Mouse (Mus musculus) E14TG2a.4 (cell line): ENCODE results near the gene Cdc37l1.

Experiments used
- H3K27me3 ChIP-seq: 2 replicates; pipeline ENCODE4 v1.6.1; 2014; ENCODE audit warnings: low read length, control low read depth; ENCODE audit not compliant: insufficient read depth
- H3K36me3 ChIP-seq: 2 replicates; pipeline ENCODE4 v1.6.1; 2014; ENCODE audit warnings: low read length, control low read depth; ENCODE audit not compliant: insufficient read depth
- H3K4me1 ChIP-seq: replicated peaks from 2 replicates; pipeline ENCODE4 v1.6.1; 2014; ENCODE audit warnings: low read depth, low read length, control low read depth
- H3K4me3 ChIP-seq: replicated peaks from 2 replicates; pipeline ENCODE4 v1.5.1; 2014; ENCODE audit warnings: mild to moderate bottlenecking, low read length
- H3K9me3 ChIP-seq: 2 replicates; pipeline ENCODE4 v1.6.1; 2014; ENCODE audit warnings: low read length, control low read depth
- CTCF ChIP-seq: conservative IDR thresholded peaks from 2 replicates; pipeline ENCODE4 v1.5.1; 2014; ENCODE audit warnings: low read length
- NANOG ChIP-seq: IDR thresholded peaks from 2 replicates; pipeline ENCODE4 v1.6.1; 2014; ENCODE audit warnings: borderline replicate concordance, low read length, mixed read lengths
- POU5F1 ChIP-seq: IDR thresholded peaks from 2 replicates; pipeline ENCODE4 v1.6.1; 2014; ENCODE audit warnings: low read length, borderline replicate concordance

The Cdc37l1 gene

DNA sequence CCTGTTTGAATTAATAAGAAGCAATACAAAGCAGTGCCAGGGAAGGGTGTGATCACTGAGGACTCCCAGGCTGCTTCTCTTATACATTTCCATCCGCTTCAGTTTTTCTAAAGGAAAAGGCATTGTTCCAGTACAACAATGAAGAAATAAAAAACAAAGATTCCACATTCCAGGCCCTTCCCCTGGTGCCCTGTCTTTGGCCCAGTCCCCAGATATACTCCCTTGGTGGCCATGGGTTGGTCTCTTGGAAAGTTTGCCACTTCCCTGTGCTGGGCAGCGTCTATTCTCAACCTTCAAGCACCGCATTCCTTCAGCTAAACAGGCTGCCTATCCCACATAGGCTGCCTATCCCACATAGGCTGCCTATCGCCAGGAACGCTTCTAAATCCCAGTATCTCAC is 46.9 kb downstream of the Cdc37l1 start:
- TF ChIP-seq NANOG (no peak), CTCF (no peak), POU5F1 (no peak)
- H3K27me3 ChIP-seq: no peaks in the 10 kb centered on the region
- H3K9me3 ChIP-seq: no peaks in the 10 kb centered on the region
- H3K36me3 ChIP-seq: peaks cover 17% of the 10 kb centered on the region
- peaks cover 10% of the 10 kb centered on the region for H3K4me1 ChIP-seq
- no peak overlapping the region for H3K4me3 ChIP-seq

DNA sequence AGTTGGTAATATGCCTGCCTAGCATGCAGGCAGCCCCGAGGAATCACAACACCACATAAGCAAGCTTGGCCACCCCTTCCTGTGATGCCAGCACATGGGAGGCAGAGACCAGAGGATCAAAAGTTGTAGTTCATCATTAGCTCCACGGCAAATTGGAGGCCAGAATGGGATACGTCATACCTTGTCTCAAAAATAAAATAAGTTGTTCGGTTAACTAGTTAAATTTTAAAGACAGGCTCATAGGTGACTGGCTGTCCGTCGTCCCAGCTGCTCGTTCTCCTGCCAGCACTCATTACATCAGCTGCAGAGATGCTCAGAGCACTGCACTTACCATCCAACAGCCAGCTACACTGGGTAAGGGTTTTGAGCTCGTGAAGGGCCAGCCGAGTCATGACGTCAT is 47.4 kb downstream of the Cdc37l1 start:
- Histone ChIP-seq H3K9me3 (no peaks in the 10 kb centered on the region), H3K4me1 (peaks cover 15% of the 10 kb centered on the region), H3K4me3 (no peak overlapping the region), H3K27me3 (no peaks in the 10 kb centered on the region), H3K36me3 (peaks cover 12% of the 10 kb centered on the region)
- TF ChIP-seq POU5F1 (no peak), NANOG (no peak), CTCF (no peak)

DNA sequence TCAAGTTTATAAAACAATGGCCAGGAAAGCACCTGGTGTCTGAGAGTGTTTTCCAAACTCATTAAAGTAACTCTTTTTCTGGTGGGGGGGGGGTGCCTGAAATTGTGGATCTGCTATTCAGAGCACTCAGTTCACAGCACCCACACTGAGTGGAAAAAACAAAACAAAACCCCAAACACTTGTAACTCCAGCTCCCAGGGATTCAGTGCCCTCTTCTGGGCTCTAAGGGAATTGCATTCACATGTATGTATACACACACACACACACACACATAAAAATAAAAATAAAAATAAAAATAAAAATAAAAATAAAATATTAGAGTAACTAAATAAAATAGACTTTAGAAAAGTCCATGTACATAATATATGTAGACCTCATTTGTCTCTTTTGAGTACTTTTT is 49.2 kb downstream of the Cdc37l1 start:
- H3K4me3 ChIP-seq: no peak overlapping the region
- no peaks in the 10 kb centered on the region for H3K9me3 ChIP-seq
- no peaks in the 10 kb centered on the region for H3K27me3 ChIP-seq
- TF ChIP-seq CTCF (peak; percentile 63), NANOG (no peak), POU5F1 (no peak)
- H3K36me3 ChIP-seq: peaks cover 12% of the 10 kb centered on the region
- peaks cover 19% of the 10 kb centered on the region for H3K4me1 ChIP-seq

DNA sequence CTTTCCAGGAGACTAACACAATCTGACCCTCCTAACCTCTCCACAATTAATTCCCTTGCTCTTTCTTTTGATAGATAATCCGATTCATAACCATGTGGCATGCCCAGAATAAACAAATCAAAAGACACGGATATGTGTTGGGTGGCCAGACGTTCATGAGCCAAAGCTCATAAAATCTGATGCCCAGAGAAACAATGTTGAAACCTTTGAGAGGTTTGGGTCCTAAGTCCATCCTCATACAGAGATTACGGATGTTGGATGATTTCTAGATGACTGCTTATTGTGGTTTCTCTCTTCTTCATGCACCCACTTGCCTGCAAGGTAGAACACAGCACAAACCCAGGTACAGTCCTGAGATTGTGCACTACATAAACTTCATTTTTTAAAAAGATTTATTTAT is 50.1 kb downstream of the Cdc37l1 start:
- Histone ChIP-seq H3K27me3 (no peaks in the 10 kb centered on the region), H3K4me3 (no peak overlapping the region), H3K4me1 (peaks cover 19% of the 10 kb centered on the region), H3K9me3 (no peaks in the 10 kb centered on the region), H3K36me3 (peaks cover 12% of the 10 kb centered on the region)
- TF ChIP-seq CTCF: no peak
- TF ChIP-seq NANOG: no peak
- TF ChIP-seq POU5F1: no peak

DNA sequence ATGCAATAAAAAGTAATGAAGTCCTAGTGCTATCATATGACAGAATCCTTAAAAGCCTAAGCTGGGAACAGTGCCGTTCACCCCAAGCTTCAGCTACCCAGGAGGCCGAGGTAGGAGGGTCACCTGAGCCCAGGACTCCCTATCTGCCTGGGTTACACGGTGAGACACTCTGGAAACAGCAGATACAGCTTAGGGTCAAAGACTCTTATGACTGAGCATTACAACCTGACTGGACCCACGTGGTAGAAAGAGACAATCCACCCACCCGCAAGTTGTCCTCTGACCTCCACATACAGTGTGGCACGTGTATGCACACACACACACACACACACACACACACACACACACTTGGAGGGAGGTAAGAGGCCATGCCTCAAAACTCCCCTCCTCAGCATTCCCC is 52.0 kb downstream of the Cdc37l1 start:
- TF ChIP-seq NANOG (no peak), CTCF (no peak), POU5F1 (no peak)
- H3K27me3 ChIP-seq: no peaks in the 10 kb centered on the region
- peaks cover 5% of the 10 kb centered on the region for H3K36me3 ChIP-seq
- H3K9me3 ChIP-seq: no peaks in the 10 kb centered on the region
- H3K4me3 ChIP-seq: no peak overlapping the region
- peaks cover 31% of the 10 kb centered on the region for H3K4me1 ChIP-seq

DNA sequence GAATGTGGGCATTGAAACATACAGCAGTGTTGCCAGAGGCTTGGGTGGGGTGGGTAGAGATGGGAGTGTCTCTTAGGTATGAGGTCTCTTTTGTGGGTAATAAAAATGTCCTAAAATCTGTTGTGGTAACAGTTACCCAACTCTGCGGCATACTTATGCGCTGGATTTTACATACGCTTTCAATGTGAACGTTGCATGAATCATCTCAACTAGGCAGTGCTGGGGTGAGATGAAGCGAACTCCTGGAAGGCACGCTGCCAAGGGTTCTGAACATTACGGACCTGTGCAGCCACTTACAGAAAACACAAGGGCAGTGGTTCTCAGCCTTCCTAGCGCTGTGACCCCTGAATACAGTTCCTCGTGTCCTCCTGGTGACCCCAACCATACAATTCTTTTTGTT is 52.5 kb downstream of the Cdc37l1 start:
- TF ChIP-seq NANOG (no peak), CTCF (no peak), POU5F1 (no peak)
- peaks cover 31% of the 10 kb centered on the region for H3K4me1 ChIP-seq
- no peaks in the 10 kb centered on the region for H3K36me3 ChIP-seq
- no peaks in the 10 kb centered on the region for H3K9me3 ChIP-seq
- H3K4me3 ChIP-seq: no peak overlapping the region
- no peaks in the 10 kb centered on the region for H3K27me3 ChIP-seq

DNA sequence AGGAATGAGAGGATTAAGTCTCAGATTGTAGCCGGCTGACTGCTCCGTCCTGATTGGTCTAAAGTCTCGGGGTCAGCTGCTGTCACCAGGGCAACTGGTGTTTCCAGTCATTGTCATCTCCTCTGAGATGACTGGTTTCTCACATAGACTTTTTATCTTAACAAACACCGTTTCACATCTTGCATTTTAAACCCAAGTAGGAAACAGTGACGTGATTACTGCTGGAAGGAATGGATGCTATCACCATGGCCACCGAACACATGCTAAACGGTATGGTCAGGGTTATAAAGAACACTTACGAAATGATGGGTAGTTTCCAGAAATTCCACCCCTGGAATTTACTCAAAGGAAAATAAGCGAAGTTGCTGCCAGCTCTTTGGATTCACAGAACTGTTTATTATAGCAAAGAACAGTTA is 54.2 kb downstream of the Cdc37l1 start:
- Histone ChIP-seq H3K27me3 (peaks cover 8% of the 10 kb centered on the region; the same call in 1 of the 2 replicates), H3K4me3 (no peak overlapping the region), H3K4me1 (peaks cover 39% of the 10 kb centered on the region), H3K36me3 (no peaks in the 10 kb centered on the region), H3K9me3 (no peaks in the 10 kb centered on the region)
- no peak for TF ChIP-seq POU5F1

DNA sequence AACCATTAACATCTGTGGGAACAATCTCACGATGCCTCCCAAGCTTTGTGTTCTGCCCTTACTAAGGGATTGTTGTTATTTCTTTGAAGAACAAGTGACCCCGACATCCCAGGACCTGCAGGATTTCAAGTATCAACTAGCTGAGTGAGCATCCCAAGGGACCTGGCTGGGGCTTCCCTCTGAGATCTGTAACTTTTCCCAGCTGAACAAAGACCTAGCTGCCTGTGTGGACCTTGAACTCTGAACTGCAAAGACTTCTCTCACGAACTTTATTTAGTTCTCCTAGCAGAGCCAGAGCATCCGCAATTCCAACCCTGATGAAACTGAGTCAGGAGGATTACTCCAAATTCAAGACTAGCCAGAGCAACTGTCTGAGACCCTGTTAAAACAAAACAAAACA is 55.2 kb downstream of the Cdc37l1 start:
- TF ChIP-seq CTCF (no peak), POU5F1 (no peak), NANOG (no peak)
- H3K4me1 ChIP-seq: peaks cover 48% of the 10 kb centered on the region
- no peak overlapping the region for H3K4me3 ChIP-seq
- no peaks in the 10 kb centered on the region for H3K36me3 ChIP-seq
- peaks cover 8% of the 10 kb centered on the region; the same call in 1 of the 2 replicates for H3K27me3 ChIP-seq
- no peaks in the 10 kb centered on the region for H3K9me3 ChIP-seq

DNA sequence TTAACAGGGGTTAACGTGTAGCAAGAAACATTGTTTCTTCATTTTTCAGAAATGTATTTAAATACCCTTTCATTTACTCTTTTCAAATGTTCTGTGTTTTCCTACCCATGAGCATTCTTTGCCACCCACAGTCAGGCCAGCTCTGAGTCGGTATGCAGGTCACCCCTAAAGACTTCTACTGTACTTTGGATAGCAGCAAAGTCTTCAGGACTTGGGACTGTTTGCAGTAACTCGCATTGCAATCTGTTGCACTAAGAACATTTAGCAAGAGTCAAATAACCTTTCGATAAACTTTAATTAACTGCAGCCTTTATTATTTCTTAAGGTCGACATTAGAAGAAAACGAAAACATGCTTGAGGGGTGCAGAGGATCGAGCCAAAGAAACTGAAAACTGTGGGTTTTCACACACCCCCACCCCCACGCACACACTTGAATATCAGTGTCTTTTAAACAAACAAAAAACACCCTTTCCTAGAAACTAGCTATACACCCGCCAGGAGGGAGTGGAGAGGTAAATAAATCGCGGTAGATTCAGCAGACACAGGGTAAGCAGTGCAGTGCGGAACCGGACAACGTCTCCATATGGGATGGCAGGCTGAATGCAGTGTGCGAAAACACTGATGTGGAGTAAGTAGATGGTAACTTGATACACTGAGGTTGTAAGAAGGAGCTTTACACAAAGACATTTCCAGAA is 56.0 kb downstream of the Cdc37l1 start:
- H3K4me3 ChIP-seq: peak overlapping the region; percentile 90; the same call in 1 of the 2 replicates
- peaks cover 8% of the 10 kb centered on the region; the same call in 1 of the 2 replicates for H3K27me3 ChIP-seq
- no peaks in the 10 kb centered on the region for H3K9me3 ChIP-seq
- peaks cover 53% of the 10 kb centered on the region for H3K4me1 ChIP-seq
- TF ChIP-seq POU5F1: no peak
- no peak for TF ChIP-seq CTCF
- TF ChIP-seq NANOG: no peak
- H3K36me3 ChIP-seq: no peaks in the 10 kb centered on the region
